In the genomic region with DNA sequence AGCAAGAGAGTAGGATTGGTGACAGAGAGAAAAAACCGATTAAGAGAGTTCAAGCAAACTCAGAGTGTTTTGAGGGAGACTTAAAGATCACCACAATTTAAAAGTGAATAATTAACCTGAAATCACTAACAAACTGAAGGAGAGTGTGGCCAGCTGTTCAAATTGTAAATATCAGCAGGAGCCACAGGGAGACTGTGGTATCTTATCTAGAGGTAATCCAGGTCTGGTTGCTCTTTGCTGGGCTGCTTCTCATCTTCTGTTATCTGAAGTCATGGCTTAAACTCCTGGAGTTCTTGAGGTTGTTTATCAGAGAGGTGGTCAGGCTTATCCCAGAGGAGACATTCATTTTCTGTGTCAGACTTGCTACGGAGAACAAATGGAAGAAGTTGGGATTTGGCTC, we compare ENCODE assay signal across 19 mouse cellular contexts.
"Had no signal": no experiment of that assay in that cellular context is flagged by ENCODE, and none has a peak within 500 bp of the region (broad histone marks: within the 10 kb centered on the region; RNA-seq: fewer than 3 reads in every experiment).

No protein-coding gene starts in this region.

- H3K9me3 ChIP-seq: liver, embryonic 13.5 days; midbrain, embryonic 10.5 days; midbrain, embryonic 13.5 days; neural tube, embryonic 13.5 days; stomach, embryonic 15.5 days had no signal

- H3K9ac ChIP-seq: liver, embryonic 13.5 days; midbrain, embryonic 13.5 days; neural tube, embryonic 13.5 days; stomach, embryonic 15.5 days had no signal

- H3K36me3 ChIP-seq: liver, embryonic 13.5 days; midbrain, embryonic 10.5 days; midbrain, embryonic 13.5 days; neural tube, embryonic 13.5 days; stomach, embryonic 15.5 days had no signal

- H3K27me3 ChIP-seq: liver, embryonic 13.5 days; midbrain, embryonic 13.5 days; neural tube, embryonic 13.5 days; stomach, embryonic 15.5 days had no signal

- ATAC-seq: hindbrain, postnatal 0 days; inflammation-experienced regulatory T-cells, adult 6 months; midbrain, embryonic 13.5 days; midbrain, embryonic 16.5 days had no signal

- H3K27ac ChIP-seq: hindbrain, postnatal 0 days; layer of hippocampus, adult 2 months; liver, embryonic 13.5 days; midbrain, embryonic 10.5 days; midbrain, embryonic 13.5 days; neural tube, embryonic 13.5 days; stomach, embryonic 15.5 days had no signal

- DNase-seq: kidney, adult 18-20 months; kidney, postnatal 25 days; layer of hippocampus, adult 9-11 months; liver, embryonic 13.5 days; lung, postnatal 14 days; lung, postnatal 4 days; retina, postnatal 1 day; right cerebral cortex, postnatal 25 days; spleen, adult 18-20 months; thymus, postnatal 25 days had no signal

- H3K4me3 ChIP-seq: layer of hippocampus, adult 2 months; liver, embryonic 13.5 days; midbrain, embryonic 10.5 days; midbrain, embryonic 13.5 days; myocyte; neural tube, embryonic 13.5 days; stomach, embryonic 15.5 days had no signal

- H3K4me2 ChIP-seq: liver, embryonic 13.5 days; midbrain, embryonic 13.5 days; neural tube, embryonic 13.5 days; stomach, embryonic 15.5 days had no signal

- H3K4me1 ChIP-seq: midbrain, embryonic 10.5 days; midbrain, embryonic 13.5 days; neural tube, embryonic 13.5 days had no signal
